Comparison of ENCODE assay signal across 8 mouse cellular contexts in the genomic region with DNA sequence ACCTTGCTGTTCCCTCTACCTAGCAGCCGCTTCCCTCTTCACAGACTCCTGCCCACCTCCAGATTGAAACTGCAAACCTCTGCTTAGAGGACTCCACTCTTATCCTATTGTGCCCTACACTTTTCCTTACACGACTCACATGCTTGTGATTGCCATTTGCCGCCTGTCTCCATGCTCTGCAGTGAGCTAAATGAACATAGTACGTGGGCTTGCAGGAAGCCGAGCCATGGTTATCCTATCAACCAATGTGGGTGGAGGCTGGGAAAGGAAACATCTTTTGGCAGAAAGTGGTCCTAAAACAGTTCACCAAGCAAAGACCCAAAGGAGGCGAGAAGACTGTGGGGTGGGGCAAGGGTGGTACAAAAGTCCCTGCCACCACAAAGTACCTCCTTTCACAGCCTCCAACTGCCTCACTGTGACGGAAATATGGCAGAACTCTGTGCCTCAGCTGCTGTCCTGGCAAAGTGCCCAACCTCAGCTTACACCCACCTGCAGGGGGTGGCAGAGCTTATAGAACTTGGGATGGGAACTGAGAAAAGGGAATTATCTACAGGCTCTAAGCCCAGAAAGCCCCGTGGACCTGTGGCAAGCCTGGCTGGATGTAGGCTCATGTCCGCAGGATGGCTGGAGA.
DNase-seq lines count a peak whose midpoint lies in the region; ATAC-seq and TF ChIP-seq lines count a peak whose summit lies in the region.

No protein-coding gene starts in this region.

- TF ChIP-seq CTCF in kidney, postnatal 0 days (IDR thresholded peaks at IDR 0.05; ENCODE audit: low read depth), result peak; percentile 25; the same call in 1 of the 2 replicates
- TF ChIP-seq CTCF in brain, embryonic 14.5 days (IDR thresholded peaks at IDR 0.05; ENCODE audit: borderline replicate concordance, extremely low read depth, insufficient read depth, insufficient read length), result peak; percentile 33; the same call in 1 of the 2 replicates

- no peak for TF ChIP-seq POLR2A in brain, embryonic 14.5 days (IDR thresholded peaks at IDR 0.05; ENCODE audit: borderline replicate concordance, extremely low read depth, insufficient read depth, insufficient read length, poor library complexity, severe bottlenecking)

- peaks cover 10% of the 10 kb centered on the region; the same call in 1 of the 2 replicates for H3K4me1 ChIP-seq in kidney, postnatal 0 days (replicated peaks; ENCODE audit: insufficient read depth, low read length)

- H3K27ac ChIP-seq in kidney, postnatal 0 days, result no peak overlapping the region

- H3K9me3 ChIP-seq in kidney, postnatal 0 days (replicated peaks; ENCODE audit: low read length), result no peaks in the 10 kb centered on the region

- WGBS in kidney, postnatal 0 days, result 84% methylated on average over 9 of the region's 9 CpGs

- H3K4me3 ChIP-seq in kidney, postnatal 0 days (replicated peaks; ENCODE audit: low read depth, low read length), result no peak overlapping the region

- no peaks in the 10 kb centered on the region for H3K27me3 ChIP-seq in kidney, postnatal 0 days (ENCODE audit: insufficient read depth, low read length)

- no peak overlapping the region for H3K9ac ChIP-seq in kidney, postnatal 0 days (ENCODE audit: low read depth, low read length)

- no peak for DNase-seq in kidney, postnatal 0 days (ENCODE audit: low spot score)
- DNase-seq in kidney, adult 9 months, result no peak
- DNase-seq in brain, embryonic 14.5 days (ENCODE audit: low read depth), result peak; percentile 88
- DNase-seq in layer of hippocampus, postnatal 10 days (ENCODE audit: low spot score in 2 of 2), result peak; percentile 51 to 55
- DNase-seq in right cerebral cortex, postnatal 10 days (ENCODE audit: low spot score in 2 of 2), result peak; percentile 67 to 71
- no peak for DNase-seq in kidney, adult 8-10 months
- DNase-seq in heart, adult 11 months, result no peak

- no peaks in the 10 kb centered on the region for H3K36me3 ChIP-seq in kidney, postnatal 0 days (ENCODE audit: insufficient read depth, low read length)

- H3K4me2 ChIP-seq in kidney, postnatal 0 days (ENCODE audit: low read length), result no peak overlapping the region

- ATAC-seq in kidney, postnatal 0 days (replicated peaks; ENCODE audit: low FRiP score, low read depth), result no peak
- ATAC-seq in megakaryocyte progenitor cell, adult 5-6 weeks (replicated peaks; ENCODE audit: poor library complexity), result no peak

Comparison
In these comparisons a context has a peak if more than half of its experiments do, and no peak if none do; other contexts are left out.
1. DNase-seq: peak in brain, embryonic 14.5 days (single experiment), layer of hippocampus, postnatal 10 days (2 of 2) and right cerebral cortex, postnatal 10 days (2 of 2); none in kidney, postnatal 0 days (single experiment), kidney, adult 9 months (single experiment), kidney, adult 8-10 months (0 of 2) and heart, adult 11 months (single experiment).